Mouse (Mus musculus): Measurements from ENCODE around the gene Aar2. TPM values are rescaled to one million over a fixed set of nuclear protein-coding genes. Genes with fewer than 3 reads are reported as not detected.
A peak's percentile ranks its signal among the peaks of the same experiment; 100 is the strongest.

Gene Aar2
- total RNA-seq, 2 experiments from 2014 or later, result 18.8 to 19.5 TPM

DNA sequence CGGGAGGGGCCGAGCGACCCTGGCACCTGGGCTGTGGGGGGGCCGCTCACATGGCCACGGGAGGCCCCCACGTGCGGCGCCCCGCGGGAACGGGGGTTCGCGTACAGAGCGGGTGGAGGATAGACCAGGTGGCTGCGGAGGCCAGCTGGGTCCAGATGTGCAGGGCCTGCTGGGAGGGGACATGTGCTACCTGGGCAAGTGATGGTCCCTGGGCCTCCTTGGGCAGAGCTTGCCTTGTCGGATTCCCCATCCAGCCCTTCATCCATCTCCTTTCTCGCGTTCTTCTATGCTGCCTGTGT, 66.8 kb downstream of the Aar2 start:
- intact Hi-C loops (cut with DNase I), result no loop called here
- no peak for DNase-seq

DNA sequence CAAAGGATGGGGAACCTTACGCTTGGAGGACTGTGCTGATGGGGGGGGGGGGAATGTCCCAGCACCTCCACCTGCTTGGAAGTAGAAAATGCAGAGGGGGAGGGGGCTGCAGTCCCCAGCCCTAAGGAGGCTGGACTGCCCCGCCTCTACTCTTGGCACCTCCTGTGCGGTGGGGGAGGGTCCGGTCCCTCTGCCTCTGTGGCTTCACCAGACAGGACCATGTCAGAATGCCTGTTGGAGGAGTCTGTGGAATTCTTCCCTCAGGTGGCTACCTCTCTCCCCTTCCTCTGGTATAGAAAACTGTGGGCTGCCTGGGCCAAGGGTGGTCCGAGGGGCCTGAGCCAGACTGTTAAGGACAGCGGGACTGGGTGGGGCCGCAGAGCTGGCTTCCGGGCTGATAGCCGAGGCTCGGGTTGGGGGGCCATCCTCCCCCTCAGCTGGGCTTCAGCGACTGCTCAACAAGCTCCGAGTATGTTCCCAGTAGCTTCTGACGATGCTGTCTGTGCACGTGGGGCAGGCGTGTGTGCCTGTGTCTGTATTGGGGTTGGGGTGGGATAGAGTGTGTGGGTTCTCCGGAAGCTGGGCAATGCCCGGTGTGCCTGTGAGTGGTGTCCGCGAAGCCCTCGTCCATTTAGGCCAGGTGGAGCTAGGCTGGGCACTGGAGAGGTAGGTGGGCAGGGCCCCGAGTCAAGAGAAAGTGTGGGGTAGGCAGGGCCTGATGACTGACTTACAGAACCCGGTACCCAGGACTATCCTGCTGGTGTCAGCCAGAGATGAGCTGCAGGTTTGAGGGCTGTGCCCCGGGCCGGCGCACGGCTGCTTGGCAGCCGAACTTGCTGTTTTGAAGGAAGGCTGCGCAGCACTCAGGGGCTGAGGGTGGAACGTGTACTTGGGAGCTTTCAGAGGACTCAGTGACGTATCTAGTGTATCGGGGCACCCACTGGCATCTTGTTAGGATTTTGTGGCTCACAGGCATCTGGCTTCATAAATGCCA, 67.6 kb downstream of the Aar2 start:
- intact Hi-C loops (cut with DNase I), result no loop called here
- DNase-seq, result no peak

DNA sequence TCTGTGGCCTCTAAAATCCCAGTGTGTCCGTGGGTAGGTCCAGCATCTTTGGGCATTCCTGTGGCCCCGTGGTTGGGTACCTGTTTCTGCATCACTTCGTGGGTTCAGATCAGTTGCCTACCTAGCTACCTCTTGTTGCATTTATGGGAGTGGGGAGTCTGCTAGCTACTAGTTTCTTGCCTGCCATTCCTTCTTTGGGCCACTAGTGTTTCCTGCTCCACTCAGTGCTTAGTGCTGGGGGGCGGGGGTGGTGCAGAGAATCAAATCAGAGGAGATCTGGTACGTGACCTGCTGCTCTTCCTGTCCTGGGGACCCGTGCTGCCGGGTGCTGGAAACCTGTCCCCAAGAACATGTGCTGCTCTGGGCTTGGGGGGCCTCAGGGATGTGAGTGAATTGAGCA, 69.1 kb downstream of the Aar2 start:
- intact Hi-C loops (cut with DNase I), result no loop called here
- no peak for DNase-seq

- intact Hi-C loops (cut with DNase I), result no loop called here
These were observed 70.2 kb downstream of the Aar2 start for GRCm38 (mm10) chr2:156617536-156617935.

More at GRCm38 (mm10) chr2:156617536-156617935, 70.2 kb downstream of the Aar2 start:
- peak in 1 of 2 experiments; percentile 12 for DNase-seq

Other genes with a start within 250 kb of the Aar2 start
- gene Cnbd2, start 235.3 kb upstream of the Aar2 start, total RNA-seq (2021), result 1 to 10 TPM in 1 of 2 experiments, under 1 TPM in 1; 0.91 to 1.5 TPM
- 10 to 100 TPM; 78.8 to 79.7 TPM for gene Scand1, start 234.9 kb upstream of the Aar2 start, total RNA-seq (2021)
- gene Epb41l1, start 126.7 kb upstream of the Aar2 start, total RNA-seq (2021), result 10 to 100 TPM; 10.1 to 13.9 TPM
- 10 to 100 TPM; 33.5 to 42.8 TPM for gene Dlgap4, start 66.1 kb downstream of the Aar2 start, total RNA-seq (2021)
- 100 to 1,000 TPM; 274 to 290 TPM for gene Myl9, start 227.8 kb downstream of the Aar2 start, total RNA-seq (2021)